Mouse (Mus musculus) limb, embryonic 12.5 days (tissue): Measurements from ENCODE around the gene Rexo5. TPM values are rescaled to one million over a fixed set of nuclear protein-coding genes. Genes with fewer than 3 reads are reported as not detected.

ENCODE experiments used
- ATAC-seq: fragments of 200-750 bp; cut with Nextera tagmentation; 2 replicates; pipeline ENCODE4 v1.8.0; 2017; ENCODE audit warnings: low read depth, moderate TSS enrichment; ENCODE audit not compliant: insufficient number of reproducible peaks, insufficient read depth, low FRiP score, low TSS enrichment
- H3K27ac ChIP-seq: fragments of 300-500 bp; sonication (generic); 2 replicates; pipeline ENCODE4 v1.5.1; 2016; ENCODE audit warnings: mild to moderate bottlenecking, moderate library complexity
- H3K27me3 ChIP-seq: fragments of 300-500 bp; sonication (generic); 2 replicates; pipeline ENCODE4 v1.6.1; 2016; ENCODE audit warnings: mild to moderate bottlenecking, moderate library complexity
- H3K36me3 ChIP-seq: fragments of 300-500 bp; sonication (generic); 2 replicates; pipeline ENCODE4 v1.6.1; 2016; ENCODE audit warnings: mild to moderate bottlenecking, moderate library complexity
- H3K4me1 ChIP-seq: fragments of 300-500 bp; sonication (generic); replicated peaks from 2 replicates; pipeline ENCODE4 v1.6.1; 2016
- H3K4me2 ChIP-seq: fragments of 300-500 bp; sonication (generic); 2 replicates; pipeline ENCODE4 v1.6.1; 2016; ENCODE audit warnings: mild to moderate bottlenecking, moderate library complexity
- H3K4me3 ChIP-seq: fragments of 300-500 bp; sonication (generic); replicated peaks from 2 replicates; pipeline ENCODE4 v1.5.1; 2016; ENCODE audit warnings: mild to moderate bottlenecking
- H3K9ac ChIP-seq: fragments of 300-500 bp; sonication (generic); replicated peaks from 2 replicates; pipeline ENCODE4 v1.6.1; 2016; ENCODE audit warnings: mild to moderate bottlenecking, moderate library complexity
- H3K9me3 ChIP-seq: fragments of 300-500 bp; sonication (generic); 2 replicates; pipeline ENCODE4 v1.6.1; 2016; ENCODE audit warnings: mild to moderate bottlenecking, moderate library complexity
- WGBS: fragments of 180-500 bp; shearing (Covaris S2); methylation state at CpG from one replicate; pipeline ENCODE4 v1.1.7; 2016; 5-methylcytosine and 5-hydroxymethylcytosine counted together
- polyA plus RNA-seq: library from polyadenylated mRNA; unstranded; fragments of >200 nt; fragmentation: Nextera tagmentation; extraction: Ambion mirVana; gene quantifications from 2 replicates; pipeline ENCODE4 v1.2.1, GENCODE M21; 2016

Rexo5 gene
- polyA plus RNA-seq, 1 experiment from 2014 or later = 29.9 TPM

DNA sequence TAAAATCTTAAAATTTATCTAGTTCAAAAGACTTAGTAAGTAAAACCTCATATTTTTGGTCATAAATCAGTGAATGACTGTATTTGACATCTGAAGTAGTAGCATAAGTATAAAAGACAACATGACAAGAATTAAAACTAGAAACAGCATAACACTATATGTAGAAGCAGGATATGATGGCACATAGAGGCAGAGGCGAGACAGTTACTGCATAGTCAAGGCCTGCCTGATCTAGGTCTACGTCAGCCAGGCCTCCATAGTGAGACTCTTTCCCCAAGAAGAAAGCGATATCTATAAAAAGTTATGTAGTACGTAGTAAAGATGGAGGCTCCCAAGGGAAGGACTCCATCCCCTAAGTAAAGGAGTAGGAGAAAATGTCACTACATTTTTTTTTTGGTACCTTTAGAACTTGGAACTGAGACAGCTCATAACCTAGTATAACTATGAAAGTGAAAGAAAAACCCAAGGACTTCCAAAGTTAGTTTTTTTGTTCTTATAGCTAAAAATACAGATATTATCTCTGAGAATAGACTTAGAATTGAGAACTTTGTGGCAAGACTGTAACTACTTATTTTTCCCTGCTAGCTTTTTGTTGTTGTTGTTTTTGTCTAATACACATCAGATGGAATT, 48.1 kb downstream of the Rexo5 start:
- H3K36me3 ChIP-seq = peaks cover 48% of the 10 kb centered on the region
- WGBS = 90% methylated on average over 4 of the region's 4 CpGs
- H3K9me3 ChIP-seq = no peaks in the 10 kb centered on the region

DNA sequence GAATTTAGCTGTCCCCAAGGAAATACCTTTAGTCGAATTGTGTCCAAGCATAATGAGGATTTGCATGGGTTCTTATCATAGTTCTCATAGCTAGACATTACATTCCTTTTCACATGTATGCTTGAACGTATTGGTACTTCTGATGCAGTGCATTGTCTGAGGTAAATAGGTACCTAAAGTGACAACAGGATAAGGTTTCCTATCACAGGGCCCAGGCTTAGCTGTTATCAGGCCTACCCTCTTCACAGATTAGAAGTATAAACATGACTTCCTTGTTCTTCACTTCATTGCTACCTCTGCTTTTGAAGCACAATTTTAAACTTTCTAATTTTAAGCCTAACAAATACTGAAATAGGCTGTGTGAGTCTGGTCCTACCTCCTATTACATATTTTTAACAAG, 51.7 kb downstream of the Rexo5 start:
- ATAC-seq = no peak
- 85% methylated on average over 2 of the region's 2 CpGs for WGBS
- H3K4me2 ChIP-seq = no peak overlapping the region
- no peaks in the 10 kb centered on the region for H3K4me1 ChIP-seq
- no peak overlapping the region for H3K9ac ChIP-seq
- no peaks in the 10 kb centered on the region for H3K9me3 ChIP-seq
- no peaks in the 10 kb centered on the region for H3K27me3 ChIP-seq
- peaks cover 45% of the 10 kb centered on the region for H3K36me3 ChIP-seq
- no peak overlapping the region for H3K4me3 ChIP-seq
- no peak overlapping the region for H3K27ac ChIP-seq

More for the DNA sequence above, 48.1 kb downstream of the Rexo5 start:
- Histone ChIP-seq H3K4me1 (no peaks in the 10 kb centered on the region), H3K4me3 (no peak overlapping the region), H3K4me2 (no peak overlapping the region), H3K9ac (no peak overlapping the region), H3K27ac (no peak overlapping the region), H3K27me3 (no peaks in the 10 kb centered on the region)
- no peak for ATAC-seq

DNA sequence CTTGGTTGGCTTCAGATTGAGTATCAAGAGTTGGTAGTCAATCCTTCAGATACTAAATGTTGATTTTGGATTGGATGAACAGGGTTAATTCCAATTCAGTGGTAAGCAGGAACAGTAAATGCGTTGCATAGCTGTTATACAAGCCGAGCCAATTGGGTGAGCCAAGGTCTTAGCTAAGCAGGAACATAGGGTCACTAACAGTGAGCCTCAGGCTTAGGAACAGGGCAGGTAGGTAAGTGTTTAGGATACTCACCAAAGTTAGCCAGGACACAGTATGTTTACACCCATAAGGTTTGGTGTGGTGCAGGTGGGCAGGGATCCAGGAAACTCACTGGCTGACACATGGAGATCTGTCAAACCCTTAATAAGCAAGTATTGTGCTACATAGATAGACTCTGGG, 53.6 kb downstream of the Rexo5 start:
- no peak overlapping the region for H3K4me3 ChIP-seq
- no peak overlapping the region for H3K27ac ChIP-seq
- WGBS = 89% methylated on average over 2 of the region's 2 CpGs
- H3K9ac ChIP-seq = no peak overlapping the region
- ATAC-seq = no peak
- H3K9me3 ChIP-seq = no peaks in the 10 kb centered on the region
- H3K36me3 ChIP-seq = peaks cover 44% of the 10 kb centered on the region
- no peaks in the 10 kb centered on the region for H3K4me1 ChIP-seq
- H3K4me2 ChIP-seq = no peak overlapping the region
- no peaks in the 10 kb centered on the region for H3K27me3 ChIP-seq

DNA sequence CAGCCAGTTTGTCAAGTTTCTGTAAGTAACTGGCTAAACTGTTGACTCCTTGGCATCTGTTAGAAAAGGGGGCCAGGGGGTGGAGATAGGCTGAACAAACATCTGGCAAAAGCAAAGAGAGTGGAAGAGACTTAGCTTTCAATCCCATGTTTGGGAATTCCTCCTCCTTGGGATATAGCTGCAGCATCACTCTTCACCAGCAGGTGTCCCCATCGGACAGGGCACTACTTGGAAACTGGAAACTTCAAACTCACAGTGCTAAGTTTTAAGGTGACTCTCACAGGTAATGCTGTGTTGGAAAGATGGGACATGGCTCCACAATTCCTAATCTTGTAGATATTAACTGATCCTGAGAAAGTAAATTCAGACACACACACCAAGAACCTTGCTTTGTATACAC, 55.3 kb downstream of the Rexo5 start:
- Histone ChIP-seq H3K27ac (no peak overlapping the region), H3K9me3 (no peaks in the 10 kb centered on the region), H3K9ac (no peak overlapping the region), H3K27me3 (no peaks in the 10 kb centered on the region), H3K36me3 (peaks cover 44% of the 10 kb centered on the region), H3K4me3 (no peak overlapping the region), H3K4me1 (no peaks in the 10 kb centered on the region), H3K4me2 (no peak overlapping the region)
- 0% methylated on average over 1 of the region's 1 CpGs for WGBS
- ATAC-seq = no peak

DNA sequence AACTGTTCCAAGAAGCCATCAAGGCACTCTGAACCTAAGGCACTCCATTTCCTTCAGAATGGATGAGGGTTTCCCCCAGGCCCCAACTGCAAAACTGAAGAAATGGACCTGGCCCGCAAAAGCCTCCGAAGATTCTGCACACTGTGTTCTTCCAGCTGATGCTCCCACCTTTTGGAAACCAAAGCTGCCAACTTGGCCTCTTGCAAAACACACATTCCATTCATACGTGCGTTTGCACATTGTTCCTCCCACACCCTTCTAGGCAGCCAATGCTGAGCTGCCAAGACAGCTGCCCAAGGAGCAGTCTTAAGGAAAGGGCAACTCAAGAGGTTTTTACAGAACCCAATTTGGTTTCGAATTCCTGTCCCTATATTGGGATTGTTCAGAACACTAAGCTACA, 56.9 kb downstream of the Rexo5 start:
- H3K36me3 ChIP-seq = peaks cover 40% of the 10 kb centered on the region
- no peaks in the 10 kb centered on the region for H3K9me3 ChIP-seq
- H3K27me3 ChIP-seq = no peaks in the 10 kb centered on the region
- no peak overlapping the region for H3K4me3 ChIP-seq
- H3K4me2 ChIP-seq = no peak overlapping the region
- H3K9ac ChIP-seq = no peak overlapping the region
- ATAC-seq = no peak
- H3K27ac ChIP-seq = no peak overlapping the region
- no peaks in the 10 kb centered on the region for H3K4me1 ChIP-seq
- WGBS = 84% methylated on average over 5 of the region's 5 CpGs

DNA sequence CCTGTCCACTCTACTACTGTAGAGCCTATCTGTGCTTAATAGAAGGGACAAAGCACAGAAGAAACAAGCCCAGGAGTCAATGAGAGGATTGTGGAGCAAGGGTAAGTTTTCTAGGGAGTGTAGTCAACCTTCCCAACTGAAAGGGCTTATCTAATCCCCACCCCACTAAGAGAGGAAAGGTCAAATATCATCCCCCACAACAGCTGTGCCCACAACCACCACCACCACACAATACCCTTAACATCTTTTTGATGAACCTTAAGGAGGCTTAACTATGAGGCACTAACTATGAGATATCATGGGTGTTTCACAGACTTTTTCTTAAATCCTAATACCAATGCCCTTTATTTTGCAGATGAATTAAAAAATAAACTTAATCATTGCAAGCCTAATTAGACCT, 58.7 kb downstream of the Rexo5 start:
- H3K9me3 ChIP-seq = no peaks in the 10 kb centered on the region
- H3K9ac ChIP-seq = no peak overlapping the region
- H3K4me1 ChIP-seq = no peaks in the 10 kb centered on the region
- H3K27ac ChIP-seq = no peak overlapping the region
- peaks cover 42% of the 10 kb centered on the region for H3K36me3 ChIP-seq
- H3K4me2 ChIP-seq = no peak overlapping the region
- no peak for ATAC-seq
- no peaks in the 10 kb centered on the region for H3K27me3 ChIP-seq
- no peak overlapping the region for H3K4me3 ChIP-seq

DNA sequence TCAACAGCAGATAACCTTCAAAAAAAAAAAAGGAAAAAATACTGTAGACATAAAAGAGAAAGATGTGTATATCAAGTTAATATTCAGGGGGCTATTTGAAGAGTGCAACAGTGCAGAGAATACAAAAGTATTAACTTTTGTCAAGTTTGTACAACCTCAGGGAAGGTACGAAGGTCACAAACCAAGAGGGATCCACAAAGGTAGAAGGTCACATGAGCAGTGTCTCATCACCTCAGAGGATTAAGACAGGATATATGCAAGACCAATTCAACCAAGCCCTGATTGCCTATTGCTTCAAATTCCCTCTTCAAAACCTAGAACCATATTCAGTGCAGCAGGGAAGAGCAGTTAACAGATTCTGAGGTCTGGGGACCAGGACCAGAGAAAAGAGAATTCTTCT, 59.4 kb downstream of the Rexo5 start:
- Histone ChIP-seq H3K4me2 (no peak overlapping the region), H3K9ac (no peak overlapping the region), H3K27me3 (no peaks in the 10 kb centered on the region), H3K4me1 (no peaks in the 10 kb centered on the region), H3K27ac (no peak overlapping the region), H3K9me3 (no peaks in the 10 kb centered on the region), H3K36me3 (peaks cover 46% of the 10 kb centered on the region), H3K4me3 (no peak overlapping the region)
- no peak for ATAC-seq
- 94% methylated on average over 1 of the region's 1 CpGs for WGBS

DNA sequence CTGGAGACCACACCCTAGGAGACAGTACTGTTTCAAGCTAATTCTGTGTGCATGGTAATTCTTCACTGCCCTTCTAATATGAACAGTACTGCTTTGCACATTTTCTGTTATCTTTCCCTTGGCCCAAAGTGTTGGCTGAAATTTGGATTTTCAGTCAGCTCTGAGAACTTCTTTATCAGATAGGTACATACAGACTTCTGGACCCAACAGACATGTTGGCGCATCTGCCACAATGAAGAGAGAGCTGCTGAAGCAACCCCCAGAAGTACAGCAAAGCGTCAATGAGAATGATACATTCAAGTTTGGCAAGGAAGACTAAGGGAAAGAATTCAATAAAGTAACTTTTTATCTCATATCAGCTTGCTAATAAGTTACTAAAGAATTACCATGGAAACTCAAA, 60.6 kb downstream of the Rexo5 start:
- WGBS = 94% methylated on average over 2 of the region's 2 CpGs
- H3K27me3 ChIP-seq = no peaks in the 10 kb centered on the region
- H3K9me3 ChIP-seq = no peaks in the 10 kb centered on the region
- no peak overlapping the region for H3K27ac ChIP-seq
- no peak overlapping the region for H3K9ac ChIP-seq
- no peak overlapping the region for H3K4me3 ChIP-seq
- peaks cover 56% of the 10 kb centered on the region for H3K36me3 ChIP-seq
- no peak overlapping the region for H3K4me2 ChIP-seq
- ATAC-seq = no peak
- H3K4me1 ChIP-seq = no peaks in the 10 kb centered on the region

DNA sequence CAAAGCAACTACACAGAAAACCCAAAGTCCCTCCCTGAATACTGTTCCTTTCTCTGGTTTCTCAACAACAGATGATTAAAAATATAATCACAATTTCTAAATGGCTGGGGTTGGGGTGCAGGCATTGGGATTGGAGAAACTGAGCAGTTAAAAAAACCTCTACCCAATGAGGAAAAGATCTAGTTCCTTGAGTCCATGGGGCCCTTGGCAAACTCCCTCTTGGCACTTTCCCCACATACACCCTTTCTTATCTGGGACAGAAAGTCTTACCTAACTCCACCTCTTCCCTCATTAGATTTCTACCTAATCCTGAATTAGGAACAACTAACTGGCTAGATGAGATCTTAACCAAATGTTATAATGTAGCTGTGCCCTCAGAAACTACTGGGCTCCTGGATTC, 61.2 kb downstream of the Rexo5 start:
- Histone ChIP-seq H3K4me3 (no peak overlapping the region), H3K27ac (no peak overlapping the region), H3K27me3 (no peaks in the 10 kb centered on the region), H3K9me3 (no peaks in the 10 kb centered on the region), H3K4me1 (no peaks in the 10 kb centered on the region), H3K36me3 (peaks cover 60% of the 10 kb centered on the region), H3K4me2 (no peak overlapping the region), H3K9ac (no peak overlapping the region)
- no peak for ATAC-seq

DNA sequence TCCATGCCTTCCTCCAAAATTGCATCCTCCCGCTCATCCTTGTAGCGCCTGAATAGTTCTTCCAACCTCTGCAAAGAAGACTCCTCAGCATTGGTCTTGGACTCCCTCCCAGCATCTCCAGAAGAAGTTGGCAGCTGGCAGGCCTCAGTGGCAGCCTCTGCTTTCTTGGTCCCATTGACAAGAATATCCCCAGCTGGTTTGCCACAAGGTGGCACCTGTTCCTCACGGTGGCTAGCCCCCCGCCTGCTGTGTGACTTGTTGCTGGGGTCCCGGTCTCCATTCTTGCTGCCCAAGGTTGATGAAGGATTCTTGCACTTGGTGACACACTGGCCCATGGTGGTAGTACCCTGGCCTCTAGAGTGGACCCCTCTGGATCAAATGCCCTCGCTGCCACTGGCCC, 65.7 kb downstream of the Rexo5 start:
- Histone ChIP-seq H3K9ac (no peak overlapping the region), H3K27me3 (no peaks in the 10 kb centered on the region), H3K4me3 (no peak overlapping the region), H3K27ac (no peak overlapping the region), H3K4me2 (no peak overlapping the region), H3K9me3 (no peaks in the 10 kb centered on the region), H3K36me3 (peaks cover 49% of the 10 kb centered on the region), H3K4me1 (peaks cover 15% of the 10 kb centered on the region)
- ATAC-seq = no peak
- whole genome bisulfite sequencing = 82% methylated on average over 6 of the region's 6 CpGs

DNA sequence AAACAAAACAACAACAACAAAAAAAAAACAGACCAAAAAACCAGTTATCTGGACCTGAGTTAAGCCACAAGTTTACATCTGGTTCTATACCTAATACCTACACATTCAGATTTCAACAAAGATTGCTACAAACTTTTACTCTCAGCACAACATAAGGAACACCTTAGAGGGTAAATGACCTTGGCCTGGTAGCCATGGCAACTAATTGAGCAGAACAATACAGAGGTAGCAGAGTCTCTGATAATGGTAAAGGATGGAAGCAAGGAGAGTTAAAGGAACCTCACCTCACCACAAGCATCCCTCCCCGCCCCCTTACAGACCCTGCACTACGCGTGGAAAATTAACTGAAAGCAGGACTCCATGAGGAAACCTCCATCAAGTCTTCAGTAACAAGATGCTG, 66.3 kb downstream of the Rexo5 start:
- Histone ChIP-seq H3K4me2 (no peak overlapping the region), H3K4me3 (no peak overlapping the region), H3K9me3 (no peaks in the 10 kb centered on the region), H3K9ac (no peak overlapping the region), H3K36me3 (peaks cover 44% of the 10 kb centered on the region), H3K27me3 (no peaks in the 10 kb centered on the region), H3K4me1 (peaks cover 15% of the 10 kb centered on the region), H3K27ac (no peak overlapping the region)
- no peak for ATAC-seq
- WGBS = 82% methylated on average over 3 of the region's 3 CpGs

DNA sequence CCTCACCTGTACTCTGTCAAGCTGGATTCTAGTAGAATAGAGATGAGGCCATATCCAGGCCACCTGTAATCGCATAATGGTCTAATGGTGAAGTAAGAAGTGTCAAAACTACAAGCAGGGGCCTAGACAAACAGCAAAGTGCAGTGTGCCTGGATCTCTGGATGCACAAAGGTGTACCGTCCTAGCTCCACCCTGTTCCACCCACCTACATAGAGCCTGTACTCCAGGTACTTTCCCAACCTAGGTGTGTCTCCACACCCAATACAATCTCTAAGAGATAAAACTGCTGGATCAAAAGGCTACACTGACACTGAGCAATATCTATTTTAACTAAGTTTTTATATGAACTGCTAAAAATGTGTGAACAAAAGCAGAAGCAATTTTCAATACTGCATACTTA, 66.7 kb downstream of the Rexo5 start:
- no peaks in the 10 kb centered on the region for H3K9me3 ChIP-seq
- peaks cover 15% of the 10 kb centered on the region for H3K4me1 ChIP-seq
- H3K4me3 ChIP-seq = no peak overlapping the region
- no peak overlapping the region for H3K9ac ChIP-seq
- no peak for ATAC-seq
- H3K36me3 ChIP-seq = peaks cover 41% of the 10 kb centered on the region
- no peaks in the 10 kb centered on the region for H3K27me3 ChIP-seq
- 92% methylated on average over 2 of the region's 2 CpGs for WGBS
- H3K4me2 ChIP-seq = no peak overlapping the region
- H3K27ac ChIP-seq = no peak overlapping the region
